Mouse (Mus musculus) urinary bladder, postnatal 36 days (tissue): ENCODE data around the gene Sgcd.

Experiments used
- DNase-seq, 2 experiments: peaks; one replicate each; pipeline ENCODE4 v3.0.0; 2022; ENCODE audit warnings: low spot score in 2 of 2, mixed read lengths in 1 of 2

Gene Sgcd

DNA sequence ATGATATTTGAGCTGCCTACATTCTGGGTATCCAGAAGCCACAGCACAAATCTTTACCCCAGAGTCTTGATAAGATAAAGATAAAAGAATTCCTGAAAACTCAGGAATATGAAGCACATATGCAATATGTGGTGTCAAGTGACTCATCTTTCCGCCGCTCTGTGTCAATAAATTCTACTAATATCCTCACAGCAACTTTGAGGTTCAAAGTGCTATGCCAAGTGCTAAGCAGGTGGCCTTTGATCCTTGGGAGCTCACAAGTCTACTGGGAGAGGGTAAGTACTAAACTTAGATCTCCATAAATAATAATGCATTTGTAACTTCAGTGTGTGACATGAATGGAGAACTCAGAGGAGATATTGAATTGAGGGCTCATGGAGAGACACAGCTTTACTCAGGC lies 848.9 kb downstream of the Sgcd start:
- no peak for DNase-seq

DNA sequence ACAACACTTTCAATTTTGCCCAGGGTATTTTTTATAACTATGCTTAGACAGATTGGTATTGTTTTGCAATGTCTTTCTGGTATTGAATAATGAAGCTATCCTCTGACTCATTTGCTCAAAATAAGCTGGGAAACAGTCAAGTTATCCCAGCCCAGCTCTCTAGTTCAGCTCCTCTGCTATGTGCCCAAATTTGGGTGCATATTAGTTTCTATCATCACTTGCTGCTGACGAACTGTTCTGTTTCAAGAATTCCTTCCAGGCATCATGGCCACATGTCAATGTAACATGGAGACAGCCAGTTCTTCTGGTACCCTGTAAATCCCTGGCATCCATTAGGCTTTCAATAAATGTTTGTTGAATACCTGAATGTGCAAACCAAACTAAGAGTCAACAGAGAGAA lies 849.5 kb downstream of the Sgcd start:
- no peak for DNase-seq

DNA sequence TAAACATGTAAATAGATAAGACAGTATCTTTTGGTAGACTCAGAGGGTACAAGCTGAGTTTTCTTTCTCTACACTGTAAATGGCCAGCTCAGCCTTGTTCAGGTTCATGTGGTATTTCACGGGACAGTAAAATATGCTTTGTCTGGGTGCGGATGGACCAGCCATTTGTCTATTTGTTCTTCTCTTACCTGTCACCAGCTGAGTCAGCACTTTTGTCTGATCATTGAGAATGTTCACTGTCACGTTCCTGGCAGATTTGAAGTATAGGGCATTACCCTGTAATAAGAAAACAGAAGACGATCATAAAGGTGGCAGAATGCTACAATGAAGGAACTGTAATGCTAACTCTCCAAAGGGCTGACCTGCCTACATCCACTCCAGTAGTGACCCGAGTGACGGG lies 856.4 kb downstream of the Sgcd start:
- DNase-seq, result no peak

GRCm38 (mm10) chr11:47130432-47130831 lies 858.3 kb downstream of the Sgcd start:
- DNase-seq, result no peak

DNA sequence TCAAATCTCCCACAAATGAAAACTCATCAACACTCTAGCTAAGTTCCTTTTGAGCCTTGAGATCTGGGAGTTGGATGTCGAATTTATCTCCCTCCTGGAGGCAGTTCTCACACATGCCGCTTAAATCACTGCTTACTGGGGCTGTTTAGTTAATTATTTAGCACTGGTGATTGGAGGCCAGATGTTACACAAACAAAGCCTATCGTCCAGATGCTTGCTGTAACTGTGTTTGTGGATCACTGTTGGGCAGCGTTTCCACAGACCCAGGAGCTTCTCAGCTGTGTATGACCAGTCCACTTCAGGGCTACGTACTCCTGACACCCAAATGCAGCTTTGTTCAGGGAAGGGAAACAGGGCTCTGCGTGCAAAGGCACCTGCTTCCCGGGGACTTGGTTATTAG lies 858.8 kb downstream of the Sgcd start:
- DNase-seq, result peak in 1 of 2 experiments; percentile 4

GRCm38 (mm10) chr11:47129166-47129565 lies 859.6 kb downstream of the Sgcd start:
- DNase-seq, result no peak

DNA sequence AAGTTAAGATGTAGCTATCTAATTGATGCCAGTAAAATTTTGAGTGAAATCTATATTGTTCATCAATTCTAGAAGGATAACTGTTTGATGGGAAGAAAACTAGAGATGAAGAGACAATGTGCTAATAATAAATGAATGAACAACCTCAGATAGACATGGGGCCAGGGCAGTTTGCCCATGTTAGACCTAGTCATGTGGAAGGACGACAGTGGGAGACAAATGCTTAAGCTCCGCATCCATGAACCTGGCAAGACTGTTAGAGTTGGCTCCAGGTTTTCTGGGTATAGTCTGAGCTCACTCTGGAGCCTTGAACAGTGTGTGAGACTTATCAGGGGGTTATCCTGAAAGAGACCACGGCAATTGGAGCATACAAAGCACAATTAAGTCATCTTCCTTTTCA lies 860.4 kb downstream of the Sgcd start:
- no peak for DNase-seq

DNA sequence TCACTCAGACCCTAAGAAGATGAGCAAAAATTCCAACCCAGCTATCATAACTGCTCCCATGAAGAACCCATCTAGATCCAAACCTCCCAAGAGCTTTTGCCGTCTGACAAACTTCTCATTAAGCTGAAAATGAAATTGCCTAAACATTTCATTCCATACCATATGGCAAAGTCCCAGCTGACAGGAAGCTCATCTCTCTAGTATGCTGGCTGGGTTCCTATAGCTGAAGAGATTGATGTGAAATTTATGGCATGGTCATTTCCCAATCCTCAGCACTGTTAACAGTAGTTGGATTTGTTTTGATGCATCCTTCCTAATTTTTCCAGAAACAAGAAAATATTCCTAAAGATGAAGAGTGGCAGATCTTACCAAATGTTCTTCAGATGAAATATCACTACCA lies 867.9 kb downstream of the Sgcd start:
- DNase-seq, result no peak

GRCm38 (mm10) chr11:47117896-47118295 lies 870.9 kb downstream of the Sgcd start:
- DNase-seq, result no peak

DNA sequence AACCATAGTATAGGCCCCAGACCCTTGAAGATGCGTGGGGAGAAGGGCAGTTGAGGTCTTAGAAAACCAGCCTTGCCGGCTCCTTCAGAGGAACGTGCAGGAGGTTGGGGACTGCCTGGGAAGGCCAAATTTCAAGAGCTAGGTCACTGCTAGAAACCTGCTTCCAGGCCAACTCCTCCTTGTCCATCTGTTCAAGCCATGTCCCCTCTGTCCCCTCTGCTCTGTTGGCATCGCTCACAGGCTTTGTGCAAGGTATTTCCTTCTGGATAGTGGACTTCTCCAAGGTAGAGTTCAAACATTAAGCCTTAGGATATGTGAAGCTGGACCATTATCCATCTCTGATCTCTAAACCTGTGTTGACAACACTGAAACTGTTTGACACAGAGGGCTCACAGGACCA lies 874.4 kb downstream of the Sgcd start:
- no peak for DNase-seq

- no peak for DNase-seq
Measured at GRCm38 (mm10) chr11:47113081-47113480, 875.7 kb downstream of the Sgcd start.

DNA sequence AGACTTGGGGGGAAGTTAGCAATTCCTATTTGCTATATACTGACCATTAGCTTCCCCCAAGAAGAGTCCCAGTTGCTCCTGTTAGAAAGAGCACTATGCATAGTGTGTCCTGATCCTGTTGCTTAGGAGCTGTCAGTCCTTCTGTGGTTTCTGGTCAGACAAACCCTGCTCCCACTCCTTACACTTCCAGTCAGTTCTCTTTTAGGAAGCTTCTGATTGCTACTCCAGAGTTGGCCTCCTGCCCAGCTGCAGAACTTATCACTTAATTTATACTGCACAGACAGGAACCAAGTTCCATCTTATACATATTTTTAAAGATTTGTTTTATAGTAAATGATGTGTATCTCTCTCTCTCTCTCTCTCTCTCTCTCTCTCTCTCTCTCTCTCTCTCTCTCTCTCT lies 878.5 kb downstream of the Sgcd start:
- no peak for DNase-seq

- DNase-seq, result no peak
Measured at GRCm38 (mm10) chr11:47107661-47108060, 881.1 kb downstream of the Sgcd start.

DNA sequence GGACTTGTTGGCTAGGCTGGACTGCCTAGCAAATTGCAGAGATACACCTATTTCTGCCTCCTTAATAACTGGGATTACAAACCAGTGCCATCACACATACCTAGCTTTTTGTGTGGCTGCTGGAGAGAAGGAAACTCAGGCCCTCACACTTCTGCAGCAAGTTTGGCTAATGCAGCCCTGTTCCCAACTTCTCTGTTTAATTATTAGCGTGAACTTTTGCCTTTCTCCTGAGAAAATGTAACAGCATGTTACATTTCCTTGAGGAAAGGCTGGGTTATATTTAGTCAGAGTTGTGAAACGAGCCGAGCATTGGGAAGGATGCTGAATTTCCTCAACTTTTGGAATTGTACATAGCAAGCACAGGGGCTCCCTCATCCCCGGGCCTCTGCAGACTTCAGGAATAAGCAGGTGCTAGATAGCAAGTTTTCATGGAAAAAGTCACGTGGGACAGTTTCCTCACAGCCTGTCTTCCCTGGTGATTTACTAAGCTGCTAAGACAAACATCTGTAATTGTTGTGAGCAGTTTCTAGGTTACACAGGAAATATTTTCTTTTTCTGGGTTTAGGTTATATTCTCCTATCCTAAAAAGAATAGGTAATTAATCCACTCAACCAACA lies 895.4 kb downstream of the Sgcd start:
- no peak for DNase-seq

DNA sequence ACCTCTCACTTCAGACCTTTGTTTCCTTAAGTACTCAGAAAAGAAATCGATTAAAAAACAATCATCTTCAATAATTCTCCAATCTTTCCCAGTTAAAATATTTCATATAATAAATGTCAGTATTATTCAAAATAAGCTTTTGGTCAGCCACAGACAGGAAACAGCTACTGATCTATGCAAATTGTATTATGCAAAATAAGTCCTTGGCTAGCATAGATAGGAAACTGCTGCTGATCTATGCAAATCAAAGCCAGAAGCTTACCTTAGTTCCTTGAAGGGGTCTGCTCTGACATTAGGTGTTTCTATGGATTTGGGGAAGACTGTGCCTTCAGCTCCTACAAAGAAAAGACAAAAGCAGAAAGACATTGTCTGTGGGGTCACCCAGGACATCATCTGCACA lies 906.3 kb downstream of the Sgcd start:
- no peak for DNase-seq

DNA sequence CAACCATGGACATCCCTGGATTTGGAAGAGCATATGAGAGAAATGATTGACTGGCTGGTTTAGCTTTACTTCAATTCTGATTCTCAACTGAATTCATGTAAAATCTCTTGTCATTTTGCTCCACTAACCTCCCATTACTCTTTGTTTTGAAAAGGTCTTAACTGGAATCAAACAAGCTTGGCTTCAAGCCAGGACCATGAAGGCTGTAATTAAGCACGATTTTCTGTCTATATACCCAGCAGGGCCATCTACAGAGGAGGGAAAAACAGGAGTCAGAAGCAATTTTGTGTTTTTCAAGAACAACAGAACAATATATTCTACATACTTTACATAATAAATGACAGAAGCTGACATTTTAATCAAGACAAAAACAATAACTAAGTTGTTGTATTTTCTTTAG lies 915.2 kb downstream of the Sgcd start:
- no peak for DNase-seq

DNA sequence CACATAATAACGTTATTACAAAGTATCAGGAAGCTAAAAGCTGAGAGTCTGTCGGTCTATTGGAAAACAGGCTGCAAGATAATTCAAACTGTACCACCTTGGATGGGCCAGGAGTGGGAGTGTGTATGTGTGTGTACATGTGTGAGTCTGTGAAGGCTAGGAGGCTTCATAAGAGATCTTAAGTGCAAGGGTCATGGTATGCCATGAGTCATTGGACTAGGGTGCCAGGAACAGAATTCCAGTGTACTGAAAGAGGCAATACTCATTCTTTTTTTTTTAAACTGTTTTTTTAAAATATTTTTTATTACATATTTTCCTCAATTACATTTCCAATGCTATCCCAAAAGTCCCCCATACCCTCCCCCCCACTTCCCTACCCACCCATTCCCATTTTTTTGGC lies 917.6 kb downstream of the Sgcd start:
- no peak for DNase-seq

DNA sequence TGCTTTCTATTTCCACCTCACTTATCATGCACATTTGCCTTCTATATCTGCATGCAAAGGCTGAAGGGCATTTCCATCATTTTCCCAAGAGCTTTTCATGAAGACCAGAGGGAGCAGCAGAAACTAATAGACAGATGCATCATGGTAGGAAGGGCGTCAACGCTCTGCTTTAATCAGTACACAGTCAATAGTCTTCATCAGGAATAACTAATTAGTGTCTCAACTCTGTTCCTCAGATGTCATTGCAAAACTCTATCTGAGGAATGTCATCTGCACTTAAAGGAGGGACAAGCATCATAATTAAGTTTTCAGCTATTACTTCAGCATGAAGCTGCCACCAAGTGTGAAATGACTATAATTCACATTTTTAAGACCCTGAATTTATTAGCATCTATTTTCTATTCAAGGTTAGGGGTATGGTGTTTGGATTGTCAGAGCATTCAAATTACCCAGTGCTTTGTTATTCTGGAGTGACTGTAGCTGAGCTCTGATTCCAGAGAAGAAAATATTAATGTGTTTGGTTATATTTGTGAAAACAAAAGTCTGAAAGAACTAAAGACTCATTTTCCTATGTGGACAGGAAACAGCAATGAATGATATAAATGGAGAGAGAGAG lies 918.9 kb downstream of the Sgcd start:
- DNase-seq, result no peak

DNA sequence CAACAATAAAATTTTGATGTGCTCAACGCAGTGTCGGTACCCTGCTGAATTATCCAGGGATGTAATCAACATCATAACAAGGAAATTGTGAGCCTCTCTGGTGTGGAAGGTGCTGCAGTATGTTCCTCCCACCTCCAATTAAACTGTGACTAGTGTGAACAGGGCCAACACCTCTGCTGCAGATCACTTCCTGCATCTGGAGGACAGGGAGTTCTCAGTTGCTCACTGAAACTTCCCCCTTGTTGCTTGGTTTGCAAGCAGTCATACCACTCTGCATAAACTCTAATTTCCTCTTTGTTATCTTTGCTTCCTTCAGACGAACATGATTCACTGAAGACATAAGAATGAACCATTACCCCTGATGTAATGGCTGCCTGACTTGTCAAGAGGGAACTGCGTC lies 925.1 kb downstream of the Sgcd start:
- no peak for DNase-seq

- no peak for DNase-seq
Measured at GRCm38 (mm10) chr11:47050390-47050789, 938.4 kb downstream of the Sgcd start.

DNA sequence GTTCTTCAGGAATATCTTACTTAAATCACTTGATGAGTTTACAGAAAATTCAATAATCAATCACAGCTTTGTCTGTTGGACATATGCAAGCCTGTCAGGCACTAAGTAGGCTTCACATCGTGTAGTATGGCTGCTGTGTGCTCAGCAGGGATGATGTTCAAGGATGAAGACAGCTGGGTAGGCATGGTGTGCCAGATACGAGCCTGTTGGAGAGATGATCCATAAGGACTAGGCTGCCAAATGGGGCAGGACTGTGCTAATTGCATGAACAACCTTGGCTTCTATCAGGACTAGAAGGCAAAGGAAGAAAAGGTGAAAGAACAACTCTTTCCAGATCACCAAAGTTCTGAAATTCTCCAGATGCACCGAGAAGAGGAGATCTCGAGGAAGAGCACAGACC lies 939.0 kb downstream of the Sgcd start:
- DNase-seq, result no peak

DNA sequence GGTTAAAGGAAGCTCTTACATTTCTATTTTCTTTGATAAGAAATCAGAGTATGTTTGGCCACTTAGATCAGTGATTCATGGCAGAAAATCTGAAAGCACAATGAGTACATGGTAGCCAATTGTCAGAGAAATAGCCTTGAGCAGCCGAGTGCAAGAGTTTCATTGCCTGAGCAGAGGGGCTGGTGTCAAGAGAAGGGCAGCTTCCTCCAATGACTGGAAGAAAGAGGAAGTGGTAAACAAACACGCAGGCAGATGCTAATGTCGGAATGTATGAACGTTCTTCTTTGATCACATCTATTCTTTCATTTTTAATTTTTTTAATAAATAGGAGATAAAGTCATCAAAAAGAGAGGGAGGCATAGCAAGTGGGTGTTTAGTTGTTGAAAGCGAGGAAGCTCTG lies 956.5 kb downstream of the Sgcd start:
- DNase-seq, result no peak

GRCm38 (mm10) chr11:47020874-47021273 lies 967.9 kb downstream of the Sgcd start:
- DNase-seq, result no peak

- no peak for DNase-seq
Measured at GRCm38 (mm10) chr11:47018139-47018538, 970.6 kb downstream of the Sgcd start.
